Mouse (Mus musculus) monocyte, adult 2 months (primary cell): Measurements from ENCODE around the gene Cfap52.

Experiments used
- DNase-seq, 2 experiments: peaks; one replicate each; pipeline ENCODE4 v3.0.0; 2022; ENCODE audit warnings: low spot score in 2 of 2, low read depth in 1 of 2

Cfap52 gene

DNA sequence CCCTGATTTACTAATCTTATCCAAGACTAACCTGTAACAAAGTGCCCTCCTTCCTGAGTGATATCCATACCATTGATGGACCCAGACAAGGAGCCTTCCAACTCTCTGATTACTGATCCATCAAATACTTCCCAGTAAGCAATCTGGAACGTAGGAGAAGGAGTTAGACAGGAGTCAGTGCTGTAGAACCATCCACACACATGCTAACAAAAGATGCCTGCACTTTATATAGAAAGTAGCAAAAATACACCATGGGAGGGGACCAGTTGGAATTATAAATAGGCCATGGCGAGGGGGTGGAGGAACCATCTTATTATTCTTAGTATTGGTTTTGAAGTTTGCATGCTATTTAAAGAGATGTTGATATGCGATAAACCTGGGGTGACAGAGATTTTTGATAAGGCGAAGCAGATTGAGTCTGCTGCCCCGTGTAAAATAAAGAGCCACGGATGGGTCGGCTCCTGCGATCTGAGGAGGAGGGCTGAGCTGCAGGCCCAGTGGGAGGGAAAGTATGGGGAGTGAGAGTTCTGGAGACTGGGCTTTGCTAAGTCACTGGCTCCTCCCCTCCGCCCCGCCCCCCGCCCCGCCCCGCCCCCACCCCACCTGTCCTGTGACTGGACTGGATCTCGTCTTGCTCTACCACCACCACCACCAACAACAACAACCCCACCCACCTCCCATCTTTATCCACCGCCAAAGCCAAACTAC, 38.9 kb downstream of the Cfap52 start:
- no peak for DNase-seq

DNA sequence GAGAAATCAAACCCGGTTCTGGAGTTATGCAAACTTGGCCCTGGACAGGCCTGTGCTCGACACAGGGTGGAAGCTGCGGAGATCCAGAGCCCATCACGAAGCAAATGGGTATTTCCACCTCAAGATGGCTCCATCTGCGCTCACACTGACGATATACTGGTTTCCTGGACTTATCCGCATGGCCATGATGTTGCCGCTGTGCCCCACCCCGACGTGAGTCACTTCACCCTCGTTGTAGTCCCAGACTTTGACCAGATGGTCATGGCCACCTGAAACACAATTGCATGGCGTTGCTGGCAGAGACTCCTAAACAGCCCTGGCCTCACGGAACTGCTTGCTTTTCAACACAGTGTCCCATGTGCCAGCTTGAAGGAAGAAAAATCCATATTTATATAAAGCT, 40.5 kb downstream of the Cfap52 start:
- no peak for DNase-seq

DNA sequence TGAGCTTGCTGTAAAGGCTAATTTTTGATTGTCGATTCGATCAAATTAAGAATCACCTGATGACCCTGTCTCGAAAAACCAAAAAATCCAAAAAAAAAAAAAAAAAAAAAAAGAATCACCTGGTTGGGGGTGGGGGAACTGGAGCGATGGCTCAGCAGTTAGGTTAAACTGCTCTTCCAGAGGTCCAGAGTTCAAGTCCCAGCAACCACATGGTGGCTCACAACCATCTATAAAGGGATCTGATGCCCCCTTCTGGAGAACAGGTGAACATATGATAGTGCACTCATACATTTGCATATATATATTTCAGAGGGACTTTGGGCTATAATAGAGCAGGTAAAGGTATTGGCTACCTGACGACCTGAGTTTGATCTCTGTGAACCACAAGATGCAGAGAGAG, 41.7 kb downstream of the Cfap52 start:
- DNase-seq, result no peak

DNA sequence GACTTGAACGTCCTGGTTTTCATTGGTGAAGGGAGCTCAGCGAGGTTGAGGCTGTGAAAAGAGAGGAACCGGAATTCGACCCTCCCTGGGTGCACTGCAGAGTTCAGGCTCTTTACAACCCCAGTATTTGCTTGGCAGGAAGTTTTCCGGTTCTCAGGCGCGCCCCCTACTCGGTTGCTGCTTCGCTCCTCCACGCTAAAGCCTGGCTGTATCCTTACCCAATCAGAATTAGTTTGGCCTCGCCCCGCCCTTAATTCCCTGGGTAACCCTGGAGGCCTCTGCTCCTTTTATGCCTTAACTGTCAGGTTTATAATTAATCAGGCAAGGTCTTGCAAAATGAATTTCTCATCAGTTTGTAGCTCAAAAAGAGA, 42.7 kb downstream of the Cfap52 start:
- DNase-seq, result no peak

DNA sequence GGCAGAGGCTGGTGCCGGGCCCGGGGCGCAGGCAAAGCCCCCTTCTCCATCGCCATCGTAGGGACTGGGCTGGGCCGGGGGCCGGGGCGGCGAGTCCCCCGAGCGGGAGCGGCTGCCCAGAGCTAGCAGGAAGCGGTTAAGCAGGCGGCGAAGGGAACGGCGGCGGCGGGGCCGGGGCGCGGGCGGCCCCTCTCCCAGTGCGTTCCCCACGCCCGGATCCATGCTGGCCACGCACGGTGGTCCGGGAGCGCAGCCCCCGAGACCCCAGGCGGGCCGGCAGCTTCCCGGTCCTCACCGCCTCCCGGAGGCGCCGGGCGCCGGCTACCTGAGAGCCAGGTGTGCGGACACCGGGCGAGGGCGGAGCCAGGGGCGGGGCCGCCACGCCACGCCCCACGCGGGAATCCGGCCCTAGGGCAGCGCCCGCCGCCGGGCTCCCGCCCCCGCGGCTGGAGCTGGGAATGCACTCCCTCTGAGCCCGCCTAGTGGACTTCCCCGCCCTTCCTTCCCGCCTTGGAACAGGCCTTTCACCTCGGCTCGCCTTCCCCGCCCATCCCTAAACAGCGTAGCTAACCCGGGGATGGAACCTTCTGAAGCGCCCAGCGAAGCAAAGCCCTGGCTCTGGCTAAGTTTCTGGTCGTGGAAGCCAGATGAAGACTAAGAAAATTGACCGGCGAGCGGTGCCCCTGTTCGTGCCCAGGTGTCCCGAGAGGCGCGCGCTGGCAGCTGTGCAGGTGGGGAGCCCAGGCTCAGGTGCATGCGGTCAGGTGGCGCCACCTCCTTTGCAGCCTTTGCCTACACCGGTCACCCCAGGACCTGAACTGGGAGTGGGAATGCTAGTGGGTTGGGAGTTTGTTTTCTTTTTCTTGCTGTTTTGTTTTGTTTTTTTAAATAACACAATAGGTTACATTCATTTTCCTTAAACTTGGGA, 43.4 kb downstream of the Cfap52 start, which contains the start of gene Usp43:
TSS of gene Usp43 (minus strand) at position 327 of the 928 bp plus-strand sequence.
- DNase-seq, result no peak

DNA sequence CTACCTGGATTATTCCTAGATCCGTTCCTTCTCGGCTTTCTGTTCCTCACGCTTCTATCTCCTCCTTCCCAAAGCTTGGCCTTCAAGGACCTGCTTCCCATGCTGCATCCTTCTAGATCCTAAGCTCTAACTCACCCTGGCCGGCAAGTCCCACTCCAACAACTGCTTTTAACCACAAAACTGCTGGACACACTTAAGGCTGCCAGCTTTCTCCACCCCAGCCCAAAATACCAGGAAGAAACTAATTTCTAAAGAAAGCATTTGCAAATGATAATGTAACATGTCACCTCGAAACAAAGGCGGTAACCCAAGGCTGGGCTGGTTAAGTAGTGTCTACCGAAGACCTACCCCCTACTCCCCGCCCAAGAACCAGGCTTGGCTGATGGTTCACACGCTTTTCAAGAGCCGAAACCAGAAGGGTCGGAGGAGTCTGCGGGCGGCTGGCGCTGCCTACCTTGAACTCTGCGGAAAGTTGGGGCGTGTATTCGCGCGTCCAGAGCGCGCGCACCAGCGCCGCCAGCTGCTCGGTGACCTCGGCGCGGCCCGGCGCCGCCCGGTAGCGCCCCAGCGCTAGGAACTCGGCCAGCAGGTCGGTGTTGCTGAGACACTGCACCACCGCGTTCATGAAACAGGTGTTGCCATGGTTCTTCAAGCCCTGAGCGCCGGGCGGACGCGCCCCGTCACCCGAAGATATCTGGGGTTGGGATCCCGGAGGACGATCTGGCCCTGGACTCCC, 44.2 kb downstream of the Cfap52 start:
- DNase-seq, result no peak

DNA sequence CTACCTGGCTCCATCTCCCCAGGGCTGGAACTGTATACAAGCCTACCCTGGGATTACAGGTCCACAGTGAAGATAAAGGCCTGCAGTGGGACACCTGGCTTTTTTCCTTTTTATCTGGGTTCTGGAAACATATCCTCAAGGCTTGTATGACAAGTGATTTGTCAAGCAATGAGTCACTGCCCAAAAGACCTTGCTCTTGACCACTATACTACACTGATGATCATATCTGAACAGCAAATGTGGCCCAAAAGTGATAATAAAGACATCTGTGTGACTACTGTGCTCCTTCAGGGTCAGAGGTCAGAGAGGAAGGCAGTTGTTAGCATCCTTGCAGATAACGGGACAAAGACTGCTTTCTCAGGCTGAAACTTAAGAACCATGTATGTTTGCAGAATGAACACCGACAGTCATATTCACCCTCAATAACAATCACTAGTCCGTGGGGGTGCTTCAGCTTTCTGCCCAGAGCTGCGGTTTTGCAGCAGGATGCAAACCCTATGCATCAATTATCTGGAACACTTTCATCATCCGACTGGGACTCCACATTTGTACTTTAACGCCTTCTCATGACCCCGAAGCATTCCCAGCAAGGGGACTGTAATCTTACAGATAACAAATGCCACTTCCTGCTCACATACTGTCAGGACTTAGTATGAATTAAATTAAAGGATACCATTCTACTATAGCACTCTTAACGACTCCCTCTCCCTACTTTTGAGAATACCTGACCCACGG, 45.1 kb downstream of the Cfap52 start:
- DNase-seq, result no peak

DNA sequence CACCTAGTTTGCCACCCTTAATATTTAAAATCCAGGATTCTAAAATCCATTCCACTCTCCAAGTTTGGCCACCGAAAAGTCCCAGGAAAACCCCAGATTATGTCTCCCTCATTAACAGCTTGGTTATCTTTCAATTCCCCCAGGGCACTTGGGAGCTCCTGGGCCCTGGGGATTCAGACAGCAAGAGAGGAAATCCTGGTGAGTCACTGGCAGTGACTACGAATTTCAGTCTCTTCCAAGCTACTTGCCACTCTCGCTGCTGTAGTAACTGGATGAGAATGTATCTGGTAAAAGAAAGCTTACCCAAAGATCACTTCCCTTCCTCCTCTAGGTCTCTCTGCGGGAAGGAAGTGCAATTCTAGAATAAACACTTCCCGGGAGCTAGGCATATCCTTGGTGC, 45.9 kb downstream of the Cfap52 start:
- DNase-seq, result no peak

DNA sequence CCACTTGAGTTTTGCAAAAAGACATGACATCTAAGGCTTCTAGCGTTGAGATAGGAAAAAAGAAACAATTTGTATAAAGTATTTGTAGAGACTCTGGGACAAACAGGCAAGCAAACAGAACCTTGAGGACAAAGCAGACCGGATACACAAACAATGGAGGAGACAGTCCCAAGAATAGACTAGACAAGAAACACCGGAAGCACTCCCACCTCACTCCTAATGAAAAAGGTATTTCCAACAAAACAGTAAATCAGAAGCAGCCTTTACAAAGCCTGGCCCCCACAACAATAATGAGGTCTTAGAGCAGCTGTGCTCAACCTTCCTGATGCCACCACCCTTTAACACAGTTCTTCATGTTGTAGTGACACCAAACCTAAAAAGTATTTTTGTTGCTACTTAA, 48.3 kb downstream of the Cfap52 start:
- DNase-seq, result no peak

DNA sequence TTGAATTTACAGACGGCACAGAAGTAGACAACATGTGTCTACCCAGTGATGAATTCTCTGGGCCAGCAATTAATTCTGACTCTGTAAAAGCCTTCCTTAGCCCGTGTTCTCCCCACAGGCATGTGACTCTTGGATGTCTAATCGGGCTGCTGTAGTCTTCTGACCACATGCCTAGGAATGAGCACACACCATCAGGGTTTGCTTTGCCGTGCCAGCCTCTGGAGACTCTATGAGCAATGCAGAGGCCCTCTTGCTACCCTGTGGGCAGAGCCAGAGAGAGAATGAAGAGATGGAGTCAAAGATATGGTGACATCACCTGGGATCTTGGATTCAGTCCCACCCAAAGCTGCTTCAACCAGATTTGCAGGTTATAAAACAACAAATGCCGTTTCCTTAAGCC, 54.4 kb downstream of the Cfap52 start:
- no peak for DNase-seq

DNA sequence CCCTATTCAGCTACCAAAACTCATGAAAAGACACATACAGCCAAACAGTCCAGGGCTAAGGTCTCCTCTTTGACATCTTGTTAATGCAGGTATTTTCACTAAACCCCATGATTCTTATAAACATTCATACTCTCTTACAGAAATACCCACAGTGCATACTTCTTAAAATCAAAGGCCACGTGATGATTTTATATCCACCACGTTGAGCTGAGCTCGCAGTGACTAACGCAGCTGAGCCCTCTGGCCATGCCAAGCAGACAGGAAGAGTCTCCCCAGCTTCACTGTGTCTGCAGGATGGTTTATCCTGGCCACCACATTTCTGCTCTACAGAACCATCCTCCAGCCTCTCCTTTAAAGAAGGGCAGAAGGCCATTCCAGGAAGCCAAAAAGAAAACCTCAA, 61.7 kb downstream of the Cfap52 start:
- DNase-seq, result no peak

DNA sequence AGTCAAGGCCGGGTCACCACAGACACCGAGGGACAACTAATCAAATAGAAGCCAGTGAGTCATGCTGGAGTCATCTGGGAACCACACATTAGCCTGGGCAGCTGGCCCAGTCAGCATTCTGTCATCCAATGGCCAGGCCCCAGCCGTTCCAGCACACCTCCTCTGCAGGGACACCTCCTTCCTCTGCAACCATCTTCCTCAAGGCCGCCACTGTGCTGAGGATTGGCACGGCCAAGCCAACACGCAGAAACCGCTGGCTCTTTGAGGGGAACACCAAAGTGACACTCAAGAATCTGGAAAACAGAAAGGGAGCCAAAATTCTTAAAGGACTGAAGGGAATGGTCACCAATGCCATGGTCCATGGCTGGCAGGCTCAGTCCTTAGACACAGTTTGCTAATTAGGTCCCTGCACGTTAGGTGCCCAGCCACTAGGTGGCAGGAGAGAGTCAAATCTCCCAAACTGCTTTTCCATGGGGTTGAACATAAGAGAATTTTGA, 68.3 kb downstream of the Cfap52 start:
- no peak for DNase-seq

DNA sequence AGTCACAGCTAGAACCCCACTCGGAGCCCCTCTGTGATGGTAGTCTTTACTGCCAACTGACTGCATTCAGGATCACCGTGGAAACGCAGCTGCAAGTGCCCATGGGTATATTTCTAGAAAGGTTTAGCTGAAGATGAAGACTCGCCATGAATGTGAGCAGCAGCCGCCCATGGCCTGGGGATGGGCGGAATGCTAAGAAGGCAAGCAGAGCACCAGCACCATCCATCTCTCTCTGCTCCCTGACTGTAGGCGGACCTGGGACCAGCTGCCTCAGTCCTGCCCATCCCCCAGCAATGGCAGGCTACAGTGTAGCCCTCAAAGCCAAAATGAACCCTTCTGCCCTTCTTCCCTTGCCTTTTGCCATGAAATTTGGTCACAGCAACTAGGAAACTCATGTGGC, 69.8 kb downstream of the Cfap52 start:
- no peak for DNase-seq

DNA sequence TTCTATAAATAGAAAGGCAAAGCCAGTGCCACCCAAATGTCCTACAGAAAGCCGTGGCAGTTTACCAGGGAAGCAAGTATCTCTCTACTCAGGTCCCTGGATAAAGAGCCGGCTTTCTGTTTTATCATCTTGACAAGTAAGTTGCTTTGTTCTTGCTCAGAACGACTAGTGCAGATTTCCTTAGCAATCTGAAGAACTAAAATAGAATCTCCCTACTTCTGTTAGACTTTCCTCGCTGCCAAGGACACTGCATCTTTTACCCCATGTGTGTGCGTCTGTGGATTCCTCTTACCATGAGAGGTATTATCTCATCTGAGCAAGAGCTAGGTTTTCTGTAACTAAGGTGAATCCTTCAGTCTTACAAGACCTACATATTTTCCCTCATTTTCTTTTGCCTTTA, 76.9 kb downstream of the Cfap52 start:
- DNase-seq, result no peak

DNA sequence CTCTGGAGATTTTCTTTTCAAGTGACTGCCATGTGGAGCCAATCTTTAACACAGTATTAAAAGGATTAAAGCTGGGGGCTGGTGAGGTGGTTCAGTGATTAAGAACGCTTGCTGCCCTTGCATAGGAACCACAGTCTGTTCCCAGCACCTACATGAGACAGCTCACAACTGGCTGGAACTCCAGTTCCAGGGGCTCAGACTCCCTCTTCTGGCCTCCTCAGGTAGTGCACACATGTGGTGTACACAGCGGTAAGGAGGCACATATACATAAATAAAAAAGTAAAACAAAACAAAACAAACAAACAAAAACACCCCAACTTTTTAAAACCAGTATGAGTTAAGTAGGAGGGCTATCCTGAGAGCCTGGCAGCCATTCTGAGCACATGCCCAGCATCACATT, 79.5 kb downstream of the Cfap52 start:
- no peak for DNase-seq
